Mouse (Mus musculus) forebrain, postnatal 0 days (tissue): ENCODE results near the gene Tnfaip6. TPM values are rescaled to one million over a fixed set of nuclear protein-coding genes. Genes with fewer than 3 reads are reported as not detected.

Source experiments
- ATAC-seq: fragments of 200-750 bp; cut with Nextera tagmentation; 2 replicates; pipeline ENCODE4 v1.8.0; 2017; ENCODE audit warnings: mild to moderate bottlenecking, moderate library complexity
- DNase-seq: peaks from one replicate; pipeline ENCODE4 v3.0.0-alpha.2; 2015
- H3K27ac ChIP-seq: fragments of 300-500 bp; sonication (generic); 2 replicates; pipeline ENCODE4 v1.5.1; 2014; ENCODE audit warnings: low read depth, mild to moderate bottlenecking, antibody characterized with exemption, low read length, moderate library complexity, mixed read lengths
- H3K27me3 ChIP-seq: fragments of 300-500 bp; sonication (generic); 2 replicates; pipeline ENCODE4 v1.6.1; 2014; ENCODE audit warnings: mild to moderate bottlenecking, low read length, mixed read lengths; ENCODE audit not compliant: insufficient read depth
- H3K36me3 ChIP-seq: fragments of 300-500 bp; sonication (generic); 2 replicates; pipeline ENCODE4 v1.6.1; 2014; ENCODE audit warnings: mild to moderate bottlenecking, moderate library complexity; ENCODE audit not compliant: insufficient read depth
- H3K4me1 ChIP-seq: fragments of 300-500 bp; sonication (generic); 2 replicates; pipeline ENCODE4 v1.6.1; 2014; ENCODE audit warnings: antibody characterized with exemption; ENCODE audit not compliant: insufficient read depth
- H3K4me2 ChIP-seq: fragments of 300-500 bp; sonication (generic); 2 replicates; pipeline ENCODE4 v1.6.1; 2014; ENCODE audit warnings: low read depth, mild to moderate bottlenecking, moderate library complexity
- H3K4me3 ChIP-seq: fragments of 300-500 bp; sonication (generic); 2 replicates; pipeline ENCODE4 v1.5.1; 2014; ENCODE audit warnings: low read depth, low read length, mixed read lengths
- H3K9ac ChIP-seq: fragments of 300-500 bp; sonication (generic); 2 replicates; pipeline ENCODE4 v1.6.1; 2014; ENCODE audit warnings: mild to moderate bottlenecking
- H3K9me3 ChIP-seq: fragments of 300-500 bp; sonication (generic); 2 replicates; pipeline ENCODE4 v1.6.1; 2016; ENCODE audit warnings: low read length
- CTCF ChIP-seq: sonication (generic); IDR thresholded peaks from 2 replicates; pipeline ENCODE4 v1.5.1; 2016; ENCODE audit warnings: antibody characterized with exemption, control low read depth, low read depth
- WGBS: fragments of 180-500 bp; shearing (Covaris S2); extraction: QIAGEN DNeasy Blood & Tissue Kit; methylation state at CpG from one replicate; pipeline ENCODE4 v1.1.7; 2014; 5-methylcytosine and 5-hydroxymethylcytosine counted together
- polyA plus RNA-seq: library from polyadenylated mRNA; unstranded; fragments of >200 nt; fragmentation: Nextera tagmentation; extraction: Ambion mirVana; gene quantifications from 2 replicates; pipeline ENCODE4 v1.2.1, GENCODE M21; 2015
- total RNA-seq: library from RNA; depleted of rRNA; stranded (reverse); fragments of >200 nt; gene quantifications from 2 replicates; pipeline ENCODE4 v1.2.3, GENCODE M21; 2014

Gene Tnfaip6
- total and polyA plus RNA-seq, 2 experiments from 2014 or later, result 5.0 TPM

DNA sequence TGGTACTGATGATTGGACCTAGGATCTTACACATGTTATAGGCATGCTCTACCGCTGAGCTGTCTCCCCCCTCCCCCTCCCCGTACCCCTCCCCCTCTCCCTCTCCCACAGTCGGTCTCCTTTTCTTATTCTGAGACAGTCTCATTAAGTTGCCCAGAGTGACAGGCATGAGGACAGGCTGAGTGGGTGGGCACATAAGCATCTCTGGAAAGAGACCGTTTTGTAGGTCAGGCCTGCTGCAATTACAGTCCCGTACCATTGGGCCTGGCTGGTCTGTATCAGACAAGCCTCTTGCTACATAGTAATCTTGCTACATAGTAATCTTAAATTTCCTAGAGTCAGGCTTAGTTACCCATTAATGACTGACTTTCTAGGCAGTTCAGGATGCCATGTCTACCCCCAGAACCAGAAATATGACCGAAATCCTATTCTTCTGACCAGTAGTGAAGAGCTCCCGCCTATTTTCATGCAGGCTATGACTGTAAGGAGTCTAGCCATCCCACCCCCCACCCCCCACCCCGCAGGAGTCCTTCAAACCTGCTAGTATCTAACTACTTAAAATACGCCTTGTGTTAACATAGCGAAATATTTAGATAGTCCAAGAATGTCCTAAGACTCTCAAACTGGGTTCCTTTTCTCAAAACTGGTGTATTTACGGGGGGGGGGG is 747 bp upstream of the Tnfaip6 start:
- H3K4me3 ChIP-seq, result no peak overlapping the region
- DNase-seq, result no peak
- H3K36me3 ChIP-seq, result no peaks in the 10 kb centered on the region
- H3K4me2 ChIP-seq, result peak overlapping the region; percentile 64; the same call in 1 of the 2 replicates
- no peak for TF ChIP-seq CTCF
- no peak overlapping the region for H3K27ac ChIP-seq
- 35% methylated on average over 11 of the region's 11 CpGs for WGBS
- ATAC-seq, result 0 out of 2 replicates have a peak, but pooled peaks have one; percentile 16
- H3K9me3 ChIP-seq, result no peaks in the 10 kb centered on the region
- H3K9ac ChIP-seq, result no peak overlapping the region
- H3K27me3 ChIP-seq, result no peaks in the 10 kb centered on the region
- H3K4me1 ChIP-seq, result 0 out of 2 replicates have a peak, but pooled peaks cover 4% of the 10 kb centered on the region

DNA sequence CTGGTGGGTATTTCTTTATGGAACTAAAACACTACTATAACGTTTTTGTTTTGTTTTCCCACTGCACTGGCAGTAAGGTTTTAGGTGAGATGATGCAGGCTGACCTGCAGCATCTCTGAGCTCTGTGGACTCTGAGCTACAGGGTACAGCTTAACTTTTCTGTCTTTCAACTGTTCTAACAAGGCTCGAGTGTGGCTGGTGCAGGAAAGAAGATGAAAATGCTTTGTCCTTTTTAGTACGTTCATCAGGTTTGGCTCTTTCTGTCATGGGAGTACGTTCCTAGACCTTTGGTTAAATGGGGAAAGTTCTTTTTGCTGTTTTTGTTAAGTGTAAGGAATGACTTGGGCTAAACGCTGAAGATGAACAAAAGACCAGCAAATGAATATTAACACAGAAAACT is 749 bp downstream of the Tnfaip6 start:
- no peak overlapping the region for H3K9ac ChIP-seq
- no peak for DNase-seq

DNA sequence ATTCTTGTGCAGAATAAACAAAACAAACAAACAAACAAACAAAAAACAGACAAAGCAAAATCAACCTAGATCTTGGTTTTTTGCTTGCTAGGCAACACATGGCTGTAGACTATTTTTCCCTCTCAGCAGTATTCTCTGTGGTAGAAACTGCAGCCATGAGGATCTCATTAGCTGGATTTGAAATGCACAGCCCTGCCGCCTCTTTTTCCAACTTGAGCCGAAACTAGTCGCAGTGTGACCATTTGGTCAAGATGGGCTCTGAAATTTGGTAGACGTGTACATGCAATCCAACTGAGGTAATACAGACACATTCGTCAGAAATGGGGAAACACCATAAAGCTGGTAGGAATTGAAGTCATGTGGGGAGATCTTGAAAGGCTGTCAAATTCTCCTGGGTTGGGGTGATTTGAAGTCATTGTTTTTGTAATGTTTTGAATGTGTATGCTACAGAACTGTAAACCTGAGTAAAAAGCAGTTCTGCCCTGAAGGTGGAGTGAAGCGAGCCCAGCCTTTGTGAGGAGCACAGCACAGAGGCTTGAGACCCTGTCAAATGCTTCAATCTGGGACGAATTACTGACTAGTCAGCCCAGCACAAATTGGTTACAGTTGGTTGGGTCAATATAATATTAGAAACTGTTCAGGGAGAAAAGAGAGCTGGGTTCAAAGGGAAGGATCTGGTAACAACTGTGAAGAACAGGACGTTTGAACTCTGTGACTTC is 1.4 kb downstream of the Tnfaip6 start:
- TF ChIP-seq CTCF, result no peak
- Histone ChIP-seq H3K36me3 (no peaks in the 10 kb centered on the region), H3K9ac (no peak overlapping the region), H3K4me3 (no peak overlapping the region; the same call in 1 of the 2 replicates), H3K27ac (no peak overlapping the region), H3K9me3 (no peaks in the 10 kb centered on the region), H3K27me3 (no peaks in the 10 kb centered on the region), H3K4me2 (peak overlapping the region; percentile 21; the same call in 1 of the 2 replicates), H3K4me1 (0 out of 2 replicates have a peak, but pooled peaks cover 4% of the 10 kb centered on the region)
- no peak for DNase-seq
- 30% methylated on average over 8 of the region's 8 CpGs for WGBS
- ATAC-seq, result no peak

More for the DNA sequence above, 749 bp downstream of the Tnfaip6 start:
- Histone ChIP-seq H3K4me2 (peak overlapping the region; percentile 64), H3K27me3 (no peaks in the 10 kb centered on the region), H3K36me3 (no peaks in the 10 kb centered on the region), H3K27ac (no peak overlapping the region), H3K4me1 (0 out of 2 replicates have a peak, but pooled peaks cover 4% of the 10 kb centered on the region), H3K9me3 (no peaks in the 10 kb centered on the region), H3K4me3 (peak overlapping the region; percentile 42)
- no peak for ATAC-seq
- TF ChIP-seq CTCF, result no peak
- WGBS, result 28% methylated on average over 5 of the region's 5 CpGs

DNA sequence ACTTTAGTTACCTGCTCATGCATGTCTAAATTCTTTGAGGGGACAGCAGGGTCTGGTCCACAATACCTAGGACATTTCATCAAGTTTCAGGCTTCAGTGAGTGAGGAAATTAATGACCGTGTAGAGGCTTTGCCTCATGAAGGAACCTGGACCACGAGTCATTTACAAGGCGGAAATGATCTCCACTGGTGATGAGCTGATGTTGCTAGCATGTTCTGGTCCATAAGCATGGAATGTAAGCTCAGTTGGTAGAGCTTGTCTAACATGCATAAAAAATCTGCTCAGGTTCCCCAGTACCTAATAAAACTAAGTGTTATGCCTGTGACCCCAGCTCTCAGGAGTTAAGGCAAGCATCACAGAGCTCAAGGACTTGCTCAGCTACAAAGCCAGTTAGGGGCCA is 4.3 kb downstream of the Tnfaip6 start:
- no peaks in the 10 kb centered on the region for H3K9me3 ChIP-seq
- H3K27me3 ChIP-seq, result no peaks in the 10 kb centered on the region
- WGBS, result 85% methylated on average over 3 of the region's 3 CpGs
- H3K36me3 ChIP-seq, result no peaks in the 10 kb centered on the region
- ATAC-seq, result no peak
- TF ChIP-seq CTCF, result no peak
- H3K27ac ChIP-seq, result no peak overlapping the region
- no peak for DNase-seq
- no peak overlapping the region for H3K4me2 ChIP-seq
- H3K4me3 ChIP-seq, result no peak overlapping the region
- 0 out of 2 replicates have a peak, but pooled peaks cover 4% of the 10 kb centered on the region for H3K4me1 ChIP-seq
- no peak overlapping the region for H3K9ac ChIP-seq

DNA sequence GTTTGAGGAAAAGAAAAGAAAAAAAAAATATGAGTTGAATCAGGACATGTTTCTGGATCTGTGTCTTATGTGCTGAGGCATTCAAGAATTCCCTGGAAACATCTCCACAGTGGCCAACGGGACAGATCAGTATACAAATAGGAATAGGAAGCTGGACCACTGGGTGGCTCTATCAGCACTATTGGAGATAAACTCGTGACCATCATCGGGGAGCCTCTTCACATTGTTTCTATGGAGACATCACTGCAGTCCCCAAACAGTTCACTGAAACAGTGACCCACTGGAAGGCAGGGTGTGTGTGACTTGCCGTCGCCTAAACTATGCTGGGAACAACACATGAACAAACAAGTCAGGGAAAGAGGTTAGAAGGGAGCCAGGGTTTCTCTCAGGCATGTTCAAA is 4.9 kb downstream of the Tnfaip6 start:
- TF ChIP-seq CTCF, result no peak
- Histone ChIP-seq H3K9ac (no peak overlapping the region), H3K36me3 (no peaks in the 10 kb centered on the region), H3K4me2 (no peak overlapping the region), H3K4me1 (0 out of 2 replicates have a peak, but pooled peaks cover 4% of the 10 kb centered on the region), H3K27ac (no peak overlapping the region), H3K9me3 (no peaks in the 10 kb centered on the region), H3K27me3 (no peaks in the 10 kb centered on the region), H3K4me3 (no peak overlapping the region)
- ATAC-seq (no peak), DNase-seq (no peak)
- 79% methylated on average over 5 of the region's 5 CpGs for WGBS

DNA sequence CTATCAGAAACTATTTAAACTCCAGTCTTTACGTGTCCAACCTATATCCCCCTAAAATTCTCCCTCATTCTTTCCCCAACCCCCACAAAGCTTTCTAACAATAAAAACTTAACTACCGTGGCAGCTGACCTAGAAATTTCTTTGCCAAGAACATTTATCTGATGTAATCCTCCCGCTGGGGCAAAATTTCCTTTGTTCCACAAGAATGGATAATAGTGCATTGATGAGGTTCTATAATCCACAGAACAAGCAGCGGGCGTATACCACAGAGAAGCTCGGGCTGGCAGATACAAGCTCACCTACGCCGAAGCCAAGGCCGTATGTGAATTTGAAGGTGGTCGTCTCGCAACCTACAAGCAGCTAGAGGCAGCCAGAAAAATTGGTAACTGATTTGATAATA is 5.7 kb downstream of the Tnfaip6 start:
- Histone ChIP-seq H3K9me3 (no peaks in the 10 kb centered on the region), H3K9ac (no peak overlapping the region), H3K4me2 (no peak overlapping the region), H3K36me3 (no peaks in the 10 kb centered on the region), H3K27me3 (no peaks in the 10 kb centered on the region), H3K4me3 (no peak overlapping the region), H3K4me1 (no peaks in the 10 kb centered on the region), H3K27ac (no peak overlapping the region)
- ATAC-seq (no peak), DNase-seq (no peak)
- TF ChIP-seq CTCF, result no peak
- 72% methylated on average over 11 of the region's 11 CpGs for WGBS

DNA sequence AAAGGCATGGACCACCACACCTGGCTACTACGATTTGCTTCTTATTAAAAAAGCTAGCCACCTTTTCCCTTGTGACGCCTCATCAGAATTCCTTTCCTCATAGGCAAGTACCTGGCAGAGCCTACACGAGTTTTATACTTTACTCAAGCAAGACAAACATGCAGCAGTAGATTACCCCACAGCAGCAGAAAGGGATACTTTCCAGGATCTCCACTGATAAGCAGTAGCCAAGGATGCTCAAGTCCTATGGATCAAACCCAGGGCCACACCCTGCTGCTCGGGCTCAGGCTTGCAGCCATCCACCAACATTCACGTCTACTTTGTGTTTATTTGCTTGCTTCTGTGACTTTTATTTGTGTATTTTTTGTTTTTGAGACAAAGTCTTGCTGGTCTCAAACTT is 8.2 kb downstream of the Tnfaip6 start:
- Histone ChIP-seq H3K9me3 (no peaks in the 10 kb centered on the region), H3K4me3 (no peak overlapping the region), H3K9ac (no peak overlapping the region), H3K27ac (no peak overlapping the region), H3K36me3 (no peaks in the 10 kb centered on the region), H3K4me1 (no peaks in the 10 kb centered on the region), H3K4me2 (no peak overlapping the region), H3K27me3 (no peaks in the 10 kb centered on the region)
- DNase-seq (no peak), ATAC-seq (no peak)
- 89% methylated on average over 5 of the region's 5 CpGs for WGBS
- TF ChIP-seq CTCF, result no peak
